Mouse (Mus musculus) kidney, adult 11 months (tissue): ENCODE measurements around the gene Etfa.

ENCODE experiments used
- DNase-seq: peaks from one replicate; pipeline ENCODE4 v3.0.0; 2022

Etfa gene

GRCm38 (mm10) chr9:55512027-55512543, at the start of gene Etfa:
Etfa (minus strand) TSS chr9:55512243.
- peak; percentile 98 for DNase-seq

- DNase-seq, result no peak
These were observed 48.9 kb upstream of the Etfa start for GRCm38 (mm10) chr9:55560960-55561359.

- DNase-seq, result no peak
These were observed 42.9 kb upstream of the Etfa start for GRCm38 (mm10) chr9:55554986-55555385.

- no peak for DNase-seq
These were observed 37.4 kb upstream of the Etfa start for GRCm38 (mm10) chr9:55549302-55549890.

- no peak for DNase-seq
These were observed 36.8 kb upstream of the Etfa start for GRCm38 (mm10) chr9:55548871-55549270.

GRCm38 (mm10) chr9:55546176-55547010, 34.4 kb upstream of the Etfa start:
- DNase-seq, result peak; percentile 46

GRCm38 (mm10) chr9:55545556-55546175, 33.6 kb upstream of the Etfa start:
- DNase-seq, result no peak

DNA sequence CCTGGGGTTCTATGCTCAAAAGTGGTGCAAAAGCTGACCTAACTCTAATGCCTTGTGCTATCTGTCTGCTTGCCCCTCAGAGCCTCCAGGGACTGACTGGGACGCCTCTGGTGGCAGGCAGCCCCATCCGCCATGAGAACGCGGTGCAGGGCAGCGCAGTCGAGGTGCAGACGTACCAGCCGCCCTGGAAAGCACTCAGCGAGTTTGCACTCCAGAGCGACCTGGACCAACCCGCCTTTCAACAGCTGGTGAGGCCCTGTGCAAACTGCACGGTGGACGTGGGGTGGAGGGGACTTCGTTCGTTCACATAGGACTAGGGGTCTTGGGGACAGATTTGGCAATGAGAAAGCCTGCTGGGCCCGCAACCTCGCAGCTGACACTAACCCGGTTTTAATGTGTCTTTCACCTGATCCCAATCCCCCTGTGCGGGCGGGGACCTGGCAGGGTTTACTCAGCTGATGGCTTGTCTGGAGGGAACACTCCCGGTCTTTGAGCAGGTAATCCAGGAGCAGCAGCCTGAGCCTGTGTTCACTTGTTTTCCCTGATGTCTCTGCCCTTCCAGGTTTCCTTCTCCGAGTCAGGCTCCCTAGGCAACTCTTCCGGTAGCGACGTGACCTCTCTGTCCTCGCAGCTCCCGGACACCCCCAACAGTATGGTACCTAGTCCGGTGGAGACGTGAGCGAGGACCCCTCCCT, 33.0 kb upstream of the Etfa start:
- peak; percentile 28 for DNase-seq

DNA sequence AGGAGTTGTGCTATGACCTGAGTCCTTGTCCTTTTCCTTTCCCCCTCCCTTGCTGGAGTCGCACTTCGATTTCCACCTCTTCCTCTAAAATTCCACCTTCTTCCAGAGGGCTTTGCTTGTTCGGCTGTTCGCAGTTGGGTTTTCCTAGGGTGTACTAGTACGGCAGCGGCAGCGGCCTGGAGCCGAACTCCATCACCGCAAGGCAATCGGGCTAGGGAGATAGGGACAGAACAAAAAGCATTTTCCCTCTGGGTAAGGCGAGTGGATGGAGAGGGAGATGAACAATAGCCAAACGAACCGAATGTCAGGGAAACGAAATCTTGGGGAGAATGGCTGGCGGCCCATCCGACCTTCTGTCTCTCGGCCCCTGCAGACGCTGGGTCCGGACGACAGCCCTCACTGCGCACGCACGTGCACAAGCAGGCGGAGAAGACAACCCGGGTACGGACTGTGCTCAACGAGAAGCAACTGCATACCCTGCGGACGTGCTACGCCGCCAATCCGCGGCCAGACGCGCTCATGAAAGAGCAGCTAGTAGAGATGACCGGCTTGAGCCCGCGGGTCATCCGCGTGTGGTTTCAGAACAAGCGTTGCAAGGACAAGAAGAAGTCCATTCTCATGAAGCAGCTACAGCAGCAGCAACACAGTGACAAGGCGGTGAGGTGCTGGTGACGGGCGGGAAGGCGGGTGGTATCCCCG, 31.8 kb upstream of the Etfa start:
- DNase-seq, result peak; percentile 27

DNA sequence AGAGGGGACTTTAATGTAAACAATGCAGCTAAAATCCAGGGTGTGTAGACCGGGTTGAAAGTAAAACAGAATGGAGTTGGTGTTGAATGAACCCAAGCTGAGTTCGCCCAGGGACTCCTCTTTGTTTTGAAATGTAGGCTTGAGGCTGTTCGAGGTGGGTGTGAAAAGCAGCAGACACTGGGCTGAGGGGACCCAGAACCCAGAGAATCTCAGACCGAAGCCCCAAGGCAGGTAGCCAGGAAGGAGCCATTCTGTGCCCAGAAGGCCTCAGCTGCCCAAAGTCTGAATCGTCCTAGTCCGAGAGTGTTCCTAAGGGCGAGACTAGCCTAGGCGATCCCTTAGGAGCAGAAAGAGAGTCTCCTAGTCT, 31.3 kb upstream of the Etfa start:
- DNase-seq, result no peak

- no peak for DNase-seq
These were observed 30.6 kb upstream of the Etfa start for GRCm38 (mm10) chr9:55542366-55543325.

GRCm38 (mm10) chr9:55541681-55542365, 29.8 kb upstream of the Etfa start:
- peak; percentile 13 for DNase-seq

DNA sequence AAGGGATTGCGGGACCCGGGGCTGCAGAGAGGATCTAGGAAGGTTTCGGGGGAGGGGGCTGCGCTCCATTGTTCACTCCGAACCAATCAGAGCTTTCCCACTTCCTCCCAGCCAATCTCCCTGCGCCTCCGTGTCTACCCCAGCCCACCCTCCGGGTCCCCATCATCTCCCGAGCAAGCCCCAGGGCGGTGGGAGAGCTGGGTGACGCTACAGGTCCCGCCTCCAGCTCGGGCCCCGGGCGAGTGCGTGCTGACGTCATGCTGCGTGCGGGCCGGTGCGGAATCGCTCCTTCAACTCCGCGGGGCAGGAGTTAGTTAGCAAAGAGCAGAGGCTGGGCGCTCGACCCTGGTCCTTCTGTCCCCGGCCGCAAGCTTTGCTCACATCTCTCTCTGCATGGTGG, 28.8 kb upstream of the Etfa start:
- no peak for DNase-seq

- no peak for DNase-seq
These were observed 28.3 kb upstream of the Etfa start for GRCm38 (mm10) chr9:55540391-55540770.

- DNase-seq, result no peak
These were observed 27.8 kb upstream of the Etfa start for GRCm38 (mm10) chr9:55539661-55540390.

DNA sequence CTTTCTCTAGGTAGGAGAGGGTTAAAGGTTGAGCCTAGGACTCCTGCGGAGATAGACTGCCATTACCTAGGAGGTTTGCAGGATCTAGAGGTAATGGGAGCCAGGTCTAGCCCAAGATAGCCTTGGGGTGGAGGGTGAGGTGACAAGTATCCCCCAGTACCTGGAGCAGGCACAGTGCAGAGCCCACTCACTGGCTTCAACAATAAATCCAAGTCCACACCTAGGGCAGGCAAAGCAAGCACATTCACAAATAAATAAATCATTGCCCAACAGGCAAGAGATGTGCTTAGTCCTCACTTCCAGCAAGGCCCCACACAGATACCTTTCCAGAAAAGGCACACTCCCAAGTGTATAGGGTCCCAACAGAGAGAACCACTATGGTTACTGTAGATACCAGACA, 27.0 kb upstream of the Etfa start:
- no peak for DNase-seq

GRCm38 (mm10) chr9:55538377-55538776, 26.3 kb upstream of the Etfa start, which contains the start of gene Isl2:
Isl2 (plus strand) TSS chr9:55538672.
- no peak for DNase-seq

- DNase-seq, result peak; percentile 27
These were observed 23.9 kb upstream of the Etfa start for GRCm38 (mm10) chr9:55535907-55536306.

DNA sequence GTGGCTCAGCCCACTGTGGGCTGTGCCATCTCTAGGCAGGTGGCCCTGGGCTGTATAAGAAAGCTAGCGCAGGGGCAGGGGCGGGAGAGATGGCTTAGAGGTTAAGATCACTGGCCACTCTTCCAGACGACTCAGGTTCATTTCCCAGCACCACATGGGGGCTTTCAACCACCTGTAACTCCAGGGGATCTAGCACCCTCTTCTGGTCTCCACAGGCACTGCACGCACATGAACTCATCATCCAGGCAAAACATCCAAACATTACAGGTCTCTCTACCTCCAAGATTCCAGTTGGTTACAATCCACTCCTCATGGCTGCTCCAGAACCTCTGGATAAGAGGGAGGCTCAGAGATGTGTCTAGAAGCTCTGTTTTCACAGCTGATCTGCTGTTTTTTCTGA, 13.7 kb upstream of the Etfa start:
- DNase-seq, result no peak

DNA sequence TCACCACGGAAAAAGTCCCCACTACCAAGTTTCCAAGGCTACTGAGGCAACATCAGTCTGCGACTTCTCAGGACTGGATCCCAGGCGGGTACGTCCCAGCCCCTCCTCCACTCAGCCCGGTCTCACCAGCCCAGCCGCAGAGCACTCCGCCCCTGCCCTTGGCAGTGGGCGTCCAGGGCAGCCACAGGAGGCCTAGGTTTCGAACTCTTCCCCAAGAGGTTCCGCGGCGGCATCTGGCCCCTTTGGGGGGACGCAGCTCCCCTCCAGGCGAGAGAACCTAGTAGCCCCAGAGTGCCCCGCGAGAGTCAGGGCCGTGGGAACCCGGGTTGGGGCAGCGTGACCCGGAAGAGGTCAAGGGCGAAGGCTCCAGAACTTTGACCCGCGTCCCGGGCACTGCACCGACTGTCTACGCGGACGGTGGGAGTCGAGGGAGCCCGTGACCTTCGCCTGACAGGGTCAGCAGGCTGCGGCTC, 486 bp downstream of the Etfa start:
- no peak for DNase-seq
